Mouse (Mus musculus) embryonic facial prominence, embryonic 12.5 days (tissue): ENCODE measurements around the gene Emilin1. TPM values are rescaled to one million over a fixed set of nuclear protein-coding genes. Genes with fewer than 3 reads are reported as not detected.

Source experiments
- ATAC-seq: fragments of 200-750 bp; cut with Nextera tagmentation; 2 replicates; pipeline ENCODE4 v1.8.0; 2017; ENCODE audit not compliant: insufficient number of reproducible peaks, insufficient read depth, low FRiP score, low TSS enrichment
- H3K27ac ChIP-seq: fragments of 300-500 bp; sonication (generic); 2 replicates; pipeline ENCODE4 v1.5.1; 2016; ENCODE audit warnings: mild to moderate bottlenecking
- H3K27me3 ChIP-seq: fragments of 300-500 bp; sonication (generic); 2 replicates; pipeline ENCODE4 v1.6.1; 2016; ENCODE audit warnings: mild to moderate bottlenecking, moderate library complexity
- H3K36me3 ChIP-seq: fragments of 300-500 bp; sonication (generic); 2 replicates; pipeline ENCODE4 v1.6.1; 2016; ENCODE audit warnings: mild to moderate bottlenecking
- H3K4me1 ChIP-seq: fragments of 300-500 bp; sonication (generic); 2 replicates; pipeline ENCODE4 v1.6.1; 2016
- H3K4me2 ChIP-seq: fragments of 300-500 bp; sonication (generic); replicated peaks from 2 replicates; pipeline ENCODE4 v1.6.1; 2016; ENCODE audit warnings: mild to moderate bottlenecking, moderate library complexity
- H3K4me3 ChIP-seq: fragments of 300-500 bp; sonication (generic); 2 replicates; pipeline ENCODE4 v1.5.1; 2016; ENCODE audit warnings: mild to moderate bottlenecking
- H3K9ac ChIP-seq: fragments of 300-500 bp; sonication (generic); 2 replicates; pipeline ENCODE4 v1.6.1; 2016; ENCODE audit warnings: mild to moderate bottlenecking, moderate library complexity
- H3K9me3 ChIP-seq: fragments of 300-500 bp; sonication (generic); 2 replicates; pipeline ENCODE4 v1.6.1; 2016; ENCODE audit warnings: mild to moderate bottlenecking, moderate library complexity
- WGBS: fragments of 180-500 bp; shearing (Covaris S2); methylation state at CpG from one replicate; pipeline ENCODE4 v1.1.7; 2016; 5-methylcytosine and 5-hydroxymethylcytosine counted together
- polyA plus RNA-seq: library from polyadenylated mRNA; unstranded; fragments of >200 nt; fragmentation: Nextera tagmentation; extraction: Ambion mirVana; gene quantifications from 2 replicates; pipeline ENCODE4 v1.2.1, GENCODE M21; 2016

Emilin1 gene
- polyA plus RNA-seq, result 248 and 252 TPM in 2 replicates

- H3K4me1 ChIP-seq, result peaks cover 62% of the 10 kb centered on the region
- ATAC-seq, result peak; percentile 62
Observed at GRCm38 (mm10) chr5:30913060-30913841, at the start of gene Emilin1. TSS of gene Emilin1 (plus strand) at chr5:30913402.

GRCm38 (mm10) chr5:30863852-30864251 lies 49.4 kb upstream of the Emilin1 start:
- 37% methylated on average over 4 of the region's 4 CpGs for WGBS
- H3K9ac ChIP-seq, result no peak overlapping the region

More at GRCm38 (mm10) chr5:30913060-30913841, at the start of gene Emilin1:
- Histone ChIP-seq H3K27ac (peak within 1 kb of the TSS; percentile 96), H3K9ac (peak within 1 kb of the TSS; percentile 86), H3K9me3 (no peaks in the 10 kb centered on the region), H3K36me3 (peaks cover 15% of the 10 kb centered on the region), H3K27me3 (no peaks in the 10 kb centered on the region), H3K4me2 (peak within 1 kb of the TSS; percentile 91), H3K4me3 (peak within 1 kb of the TSS; percentile 59)
- WGBS, result 10% methylated on average over 13 of the region's 13 CpGs

DNA sequence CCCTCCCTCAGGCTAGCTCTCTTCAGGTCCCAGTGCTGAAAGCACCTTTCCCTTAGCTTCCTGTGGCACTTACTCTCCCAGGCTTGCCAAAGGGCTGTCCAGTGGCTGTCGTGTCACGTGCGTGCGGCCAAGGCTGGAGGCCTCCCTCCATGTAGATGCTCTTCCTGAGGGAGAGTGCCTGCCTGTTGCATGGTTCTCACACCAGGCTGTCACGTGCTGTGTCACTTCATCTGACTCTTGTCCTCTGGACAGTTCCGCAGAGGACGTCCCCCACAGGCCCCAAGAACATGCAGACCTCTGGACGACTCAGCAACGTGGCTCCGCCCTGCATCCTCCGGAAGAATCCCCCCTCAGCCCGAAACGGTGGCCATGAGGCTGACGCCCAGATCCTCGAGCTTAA lies 48.9 kb upstream of the Emilin1 start:
- H3K9me3 ChIP-seq, result no peaks in the 10 kb centered on the region
- 38% methylated on average over 15 of the region's 15 CpGs for WGBS
- peaks cover 7% of the 10 kb centered on the region for H3K36me3 ChIP-seq
- H3K27me3 ChIP-seq, result no peaks in the 10 kb centered on the region
- H3K27ac ChIP-seq, result no peak overlapping the region
- H3K9ac ChIP-seq, result no peak overlapping the region
- H3K4me3 ChIP-seq, result no peak overlapping the region
- peaks cover 5% of the 10 kb centered on the region; the same call in 1 of the 2 replicates for H3K4me1 ChIP-seq
- H3K4me2 ChIP-seq, result no peak overlapping the region
- ATAC-seq, result no peak

More at GRCm38 (mm10) chr5:30863852-30864251, 49.4 kb upstream of the Emilin1 start:
- ATAC-seq, result no peak
- Histone ChIP-seq H3K4me1 (peaks cover 3% of the 10 kb centered on the region; the same call in 1 of the 2 replicates), H3K9me3 (no peaks in the 10 kb centered on the region), H3K27me3 (no peaks in the 10 kb centered on the region), H3K27ac (no peak overlapping the region), H3K4me3 (no peak overlapping the region), H3K4me2 (no peak overlapping the region), H3K36me3 (peaks cover 7% of the 10 kb centered on the region)

GRCm38 (mm10) chr5:30866871-30867270 lies 46.3 kb upstream of the Emilin1 start:
- Histone ChIP-seq H3K27me3 (no peaks in the 10 kb centered on the region), H3K4me1 (peaks cover 20% of the 10 kb centered on the region), H3K4me3 (no peak overlapping the region), H3K9ac (no peak overlapping the region), H3K4me2 (no peak overlapping the region), H3K9me3 (no peaks in the 10 kb centered on the region), H3K27ac (no peak overlapping the region), H3K36me3 (peaks cover 16% of the 10 kb centered on the region)
- WGBS, result 91% methylated on average over 3 of the region's 3 CpGs
- ATAC-seq, result no peak

DNA sequence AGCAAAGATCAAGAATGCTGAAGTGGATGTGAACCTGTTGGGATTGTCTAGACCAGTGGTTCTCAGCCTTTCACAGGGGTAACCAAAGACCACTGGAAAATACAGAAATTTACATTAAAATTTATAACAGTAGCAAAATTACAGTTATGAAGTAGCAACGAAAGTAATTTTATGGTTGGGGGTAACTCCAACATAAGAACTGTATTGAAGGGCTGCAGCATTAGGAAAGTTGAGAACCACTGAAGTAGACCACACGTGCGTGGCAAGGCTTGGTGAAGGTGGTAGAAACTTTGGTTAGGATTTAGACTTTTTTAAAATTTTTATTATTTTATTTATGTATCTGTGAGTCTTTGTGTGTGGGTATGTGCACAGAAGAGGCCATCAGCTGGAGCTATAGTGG lies 45.5 kb upstream of the Emilin1 start, which contains the start of gene Tmem214:
TSS of gene Tmem214 (plus strand) at position 301 of the 400 bp plus-strand sequence.
- Histone ChIP-seq H3K4me3 (peak within 1 kb of the TSS; percentile 82; the same call in 1 of the 2 replicates), H3K4me2 (peak within 1 kb of the TSS; percentile 84), H3K4me1 (peaks cover 20% of the 10 kb centered on the region), H3K9ac (no peak within 1 kb of the TSS), H3K27ac (peak within 1 kb of the TSS; percentile 75; the same call in 1 of the 2 replicates), H3K27me3 (no peaks in the 10 kb centered on the region), H3K9me3 (no peaks in the 10 kb centered on the region), H3K36me3 (peaks cover 24% of the 10 kb centered on the region)
- ATAC-seq, result no peak
- 91% methylated on average over 3 of the region's 3 CpGs for WGBS

DNA sequence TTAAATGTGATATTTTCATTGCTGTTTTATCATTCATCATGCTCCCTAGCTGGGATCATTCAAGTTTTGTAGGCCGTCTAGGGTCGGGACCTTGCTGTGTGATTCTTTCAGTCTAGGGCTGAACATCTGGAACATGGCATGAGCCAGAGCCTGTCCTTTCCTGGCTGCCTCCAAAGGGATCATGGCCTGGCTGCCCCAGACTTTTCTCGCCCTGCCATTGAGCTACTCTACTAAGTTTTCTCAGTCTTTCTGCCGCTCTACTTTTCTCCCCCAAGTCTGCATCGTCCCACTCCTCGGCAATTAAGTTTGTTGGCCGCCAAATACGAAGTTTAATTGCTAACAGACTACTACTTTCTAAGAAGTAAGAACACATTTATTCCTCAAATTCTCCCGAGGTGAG lies 44.2 kb upstream of the Emilin1 start:
- Histone ChIP-seq H3K4me3 (peak overlapping the region; percentile 82), H3K27me3 (no peaks in the 10 kb centered on the region), H3K9me3 (no peaks in the 10 kb centered on the region), H3K9ac (peak overlapping the region; percentile 79; the same call in 1 of the 2 replicates), H3K27ac (peak overlapping the region; percentile 75; the same call in 1 of the 2 replicates), H3K36me3 (peaks cover 37% of the 10 kb centered on the region), H3K4me1 (peaks cover 20% of the 10 kb centered on the region), H3K4me2 (peak overlapping the region; percentile 84)
- 0 out of 2 replicates have a peak, but pooled peaks have one; percentile 30 for ATAC-seq
- WGBS, result 10% methylated on average over 9 of the region's 9 CpGs

- Histone ChIP-seq H3K9me3 (no peaks in the 10 kb centered on the region), H3K9ac (peak overlapping the region; percentile 79), H3K36me3 (peaks cover 43% of the 10 kb centered on the region), H3K4me1 (peaks cover 20% of the 10 kb centered on the region), H3K27me3 (no peaks in the 10 kb centered on the region), H3K4me3 (peak overlapping the region; percentile 82), H3K27ac (peak overlapping the region; percentile 75), H3K4me2 (peak overlapping the region; percentile 84)
- under 1% methylated on average over 62 of the region's 63 CpGs for whole genome bisulfite sequencing
- peak; percentile 82 for ATAC-seq
Observed at GRCm38 (mm10) chr5:30869405-30870130, 43.6 kb upstream of the Emilin1 start.

- Histone ChIP-seq H3K9ac (peak overlapping the region; percentile 79), H3K9me3 (no peaks in the 10 kb centered on the region), H3K4me3 (peak overlapping the region; percentile 82), H3K4me2 (peak overlapping the region; percentile 84), H3K4me1 (peaks cover 20% of the 10 kb centered on the region), H3K36me3 (peaks cover 48% of the 10 kb centered on the region), H3K27me3 (no peaks in the 10 kb centered on the region), H3K27ac (peak overlapping the region; percentile 75)
- 19% methylated on average over 2 of the region's 2 CpGs for WGBS
- no peak for ATAC-seq
Observed at GRCm38 (mm10) chr5:30870131-30870406, 43.1 kb upstream of the Emilin1 start.

- Histone ChIP-seq H3K4me3 (no peak overlapping the region), H3K4me1 (peaks cover 20% of the 10 kb centered on the region), H3K36me3 (peaks cover 66% of the 10 kb centered on the region), H3K4me2 (no peak overlapping the region), H3K9me3 (no peaks in the 10 kb centered on the region), H3K9ac (no peak overlapping the region), H3K27me3 (no peaks in the 10 kb centered on the region), H3K27ac (no peak overlapping the region)
- 91% methylated on average over 9 of the region's 9 CpGs for WGBS
- ATAC-seq, result no peak
Observed at GRCm38 (mm10) chr5:30872574-30872973, 40.6 kb upstream of the Emilin1 start.

GRCm38 (mm10) chr5:30874365-30874764 lies 38.8 kb upstream of the Emilin1 start:
- peaks cover 72% of the 10 kb centered on the region for H3K36me3 ChIP-seq

GRCm38 (mm10) chr5:30878616-30879015 lies 34.6 kb upstream of the Emilin1 start:
- H3K27ac ChIP-seq, result peak overlapping the region; percentile 36; the same call in 1 of the 2 replicates
- no peak for ATAC-seq
- H3K36me3 ChIP-seq, result peaks cover 46% of the 10 kb centered on the region
- no peak overlapping the region for H3K4me2 ChIP-seq
- no peaks in the 10 kb centered on the region for H3K9me3 ChIP-seq
- H3K4me1 ChIP-seq, result peaks cover 9% of the 10 kb centered on the region
- WGBS, result 27% methylated on average over 6 of the region's 6 CpGs
- H3K27me3 ChIP-seq, result no peaks in the 10 kb centered on the region
- H3K9ac ChIP-seq, result no peak overlapping the region
- H3K4me3 ChIP-seq, result no peak overlapping the region

More at GRCm38 (mm10) chr5:30874365-30874764, 38.8 kb upstream of the Emilin1 start:
- Histone ChIP-seq H3K4me2 (no peak overlapping the region), H3K27ac (no peak overlapping the region), H3K4me3 (no peak overlapping the region), H3K9me3 (no peaks in the 10 kb centered on the region), H3K4me1 (peaks cover 23% of the 10 kb centered on the region), H3K9ac (no peak overlapping the region), H3K27me3 (no peaks in the 10 kb centered on the region)
- ATAC-seq, result no peak
- 87% methylated on average over 7 of the region's 7 CpGs for WGBS
